Mouse (Mus musculus) MEL (cell line): ENCODE measurements at regions not wholly inside any gene's neighbourhood (a gene's known extent, or its start where the extent isn't known, plus 50 kb on each side); places are given as distances from the start of the nearest gene placed in this dataset.

Experiments
- MAFK ChIP-seq: IDR thresholded peaks from 2 replicates; pipeline ENCODE4 v1.6.1; 2011; ENCODE audit warnings: low read depth, mild to moderate bottlenecking, low read length, improper control_type of control experiment, borderline replicate concordance
- RCOR1 ChIP-seq: IDR thresholded peaks from 2 replicates; pipeline ENCODE4 v1.6.1; 2012; ENCODE audit warnings: low read depth, mild to moderate bottlenecking, inconsistent platforms, low read length, improper control_type of control experiment
- SMC3 ChIP-seq: IDR thresholded peaks from 2 replicates; pipeline ENCODE4 v1.6.1; 2011; ENCODE audit warnings: low read depth, low read length, improper control_type of control experiment

DNA sequence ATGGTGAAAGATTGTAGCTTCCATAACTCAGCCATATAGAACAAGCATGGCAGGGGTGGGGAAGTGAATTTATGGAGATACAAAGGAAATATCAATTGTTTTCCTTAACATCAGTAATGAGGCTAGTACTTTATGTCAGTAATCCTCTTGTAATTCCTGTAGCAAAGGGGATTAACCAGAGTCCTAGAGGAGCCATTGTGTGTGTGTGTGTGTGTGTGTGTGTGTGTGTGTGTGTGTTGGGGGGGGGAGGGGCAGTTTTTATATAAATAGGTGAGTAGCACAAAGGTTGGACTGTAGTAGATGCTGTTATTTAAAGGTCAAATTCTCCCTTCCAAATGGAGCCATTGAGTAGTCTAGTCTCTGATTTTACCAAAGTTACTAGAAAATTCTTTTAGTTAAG lies 81.0 kb upstream of the Bet1 start:
- TF ChIP-seq SMC3 (no peak), MAFK (no peak), RCOR1 (no peak)
